Mouse (Mus musculus): Measurements from ENCODE around the gene Znrf1.

The Znrf1 gene

GRCm38 (mm10) chr8:111628894-111629501 is 93.1 kb downstream of the Znrf1 start:
- DNase-seq (ENCODE audit: low read depth, low spot score) = peak; percentile 23

GRCm38 (mm10) chr8:111630105-111630521 is 94.2 kb downstream of the Znrf1 start, which contains the start of gene Ldhd:
TSS of gene Ldhd (minus strand) at chr8:111630374.
- DNase-seq (ENCODE audit: low read depth, low spot score) = peak; percentile 28

DNA sequence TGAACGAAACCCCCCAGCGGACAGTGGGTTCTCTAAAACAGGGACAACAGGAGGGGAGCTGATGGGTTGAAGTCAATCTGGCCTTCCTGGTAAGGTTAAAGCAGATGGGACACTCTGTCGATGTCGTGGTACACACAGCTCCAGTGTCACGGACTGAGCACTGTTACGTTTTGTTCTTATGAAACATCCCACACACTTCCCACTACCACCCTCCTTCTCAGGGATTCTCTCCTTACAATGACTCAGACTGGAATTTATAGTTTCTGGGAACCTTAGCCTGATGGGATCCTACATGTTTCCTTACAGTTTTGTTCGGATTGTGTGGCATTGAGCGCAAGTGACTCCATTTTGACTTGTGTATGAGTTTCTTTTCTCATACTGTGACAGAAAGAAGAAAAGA is 95.7 kb downstream of the Znrf1 start:
- no peak for DNase-seq (ENCODE audit: low read depth, low spot score)

- DNase-seq (ENCODE audit: low read depth, low spot score) = no peak
Measured at GRCm38 (mm10) chr8:111632976-111633375, 97.1 kb downstream of the Znrf1 start.

- DNase-seq (ENCODE audit: low read depth, low spot score) = no peak
Measured at GRCm38 (mm10) chr8:111638086-111638485, 102.2 kb downstream of the Znrf1 start.

GRCm38 (mm10) chr8:111641064-111641463 is 105.2 kb downstream of the Znrf1 start:
- DNase-seq (ENCODE audit: low read depth, low spot score) = no peak

DNA sequence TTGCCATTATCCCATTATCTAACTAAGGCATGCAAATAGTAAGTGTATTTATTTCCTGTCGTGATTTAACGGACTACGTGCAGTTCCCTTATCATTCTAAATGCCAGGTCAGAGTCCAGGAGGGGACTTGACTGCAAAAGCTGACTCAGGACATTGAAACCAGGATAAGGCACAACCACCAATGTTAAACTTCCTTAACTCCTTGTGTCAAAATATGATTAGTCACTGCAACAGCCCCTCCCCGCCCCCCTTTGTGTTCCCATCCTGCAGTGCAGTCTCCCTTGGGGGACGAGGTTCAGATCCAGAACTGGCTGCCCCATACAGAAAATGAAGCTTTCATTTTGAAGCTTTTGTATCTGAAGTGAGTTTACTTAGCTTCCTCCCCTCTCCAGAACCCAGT is 106.6 kb downstream of the Znrf1 start:
- no peak for DNase-seq (ENCODE audit: low read depth, low spot score)

DNA sequence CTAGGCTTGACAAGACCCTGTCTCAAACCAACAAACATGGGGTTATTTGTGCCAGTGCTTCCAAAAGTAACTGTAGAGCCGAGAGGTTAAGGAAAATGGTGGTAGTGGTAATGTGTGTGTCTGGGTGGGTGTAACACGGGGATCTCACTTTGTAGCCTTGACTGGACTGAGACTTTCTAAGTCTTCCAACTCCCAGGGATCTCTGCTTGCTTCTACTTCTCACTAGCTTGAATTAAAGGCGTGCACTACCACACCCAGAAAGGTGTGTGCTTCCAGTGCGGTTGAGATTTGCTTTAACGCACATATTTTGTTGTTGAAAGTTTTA is 107.0 kb downstream of the Znrf1 start:
- no peak for DNase-seq (ENCODE audit: low read depth, low spot score)

GRCm38 (mm10) chr8:111643264-111644141 is 107.6 kb downstream of the Znrf1 start, which contains the start of gene Zfp1:
TSS of gene Zfp1 (plus strand) at chr8:111643401.
- peak; percentile 97 for DNase-seq (ENCODE audit: low read depth, low spot score)

DNA sequence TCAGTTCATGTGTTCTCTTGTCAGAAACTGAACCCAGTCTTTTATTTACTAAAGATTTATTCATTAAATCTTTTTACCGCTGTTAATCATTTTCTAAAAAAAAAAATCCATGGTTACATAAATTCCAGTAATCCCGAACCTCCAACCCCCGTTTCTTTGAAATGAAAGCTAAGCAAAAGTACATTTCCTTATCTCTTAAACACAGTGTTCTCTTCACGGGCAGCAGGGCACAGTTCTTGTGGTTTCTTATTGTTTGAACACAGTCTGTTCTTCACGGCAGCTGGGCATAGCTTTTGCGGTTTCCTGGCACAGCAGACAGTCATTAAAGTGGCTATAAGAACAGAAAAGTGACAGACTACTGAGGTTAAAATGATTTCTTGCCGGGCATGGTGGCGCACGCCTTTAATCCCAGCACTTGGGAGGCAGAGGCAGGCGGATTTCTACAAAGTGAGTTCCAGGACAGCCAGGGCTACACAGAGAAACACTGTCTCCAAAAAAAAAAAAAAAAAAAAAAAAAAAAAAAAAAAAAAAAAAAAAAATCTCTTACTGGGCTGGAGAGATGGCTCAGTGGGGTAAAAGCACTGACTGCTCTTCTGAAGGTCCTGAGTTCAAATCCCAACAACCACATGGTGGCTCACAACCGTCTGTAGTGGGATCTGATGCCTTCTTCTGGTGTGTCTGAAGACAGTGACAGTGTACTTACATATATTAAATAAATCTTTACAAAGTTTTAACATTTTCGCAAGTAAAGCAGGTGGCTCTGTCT is 108.6 kb downstream of the Znrf1 start:
- DNase-seq (ENCODE audit: low read depth, low spot score) = peak; percentile 90

DNA sequence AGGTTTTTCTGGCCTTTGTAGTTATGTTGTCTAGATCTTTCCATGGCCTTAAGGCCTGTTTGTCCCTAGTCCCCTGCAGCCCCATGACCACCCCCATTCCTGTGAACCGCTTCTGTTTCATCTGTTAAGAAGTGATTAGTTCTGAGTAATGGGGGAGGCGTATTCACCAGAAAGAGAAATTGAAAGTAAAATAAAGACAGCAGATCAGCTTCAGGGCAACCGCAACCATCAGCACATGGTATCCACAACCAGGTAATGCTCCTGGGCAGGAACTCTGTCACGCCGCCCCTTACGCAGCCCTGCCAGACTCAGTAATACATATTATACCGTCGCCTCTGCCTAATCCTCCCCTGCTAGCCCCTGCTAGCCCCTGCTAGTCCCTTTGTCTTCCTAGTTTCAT is 109.8 kb downstream of the Znrf1 start:
- peak; percentile 85 for DNase-seq (ENCODE audit: low read depth, low spot score)

- no peak for DNase-seq (ENCODE audit: low read depth, low spot score)
Measured at GRCm38 (mm10) chr8:111648834-111649233, 112.9 kb downstream of the Znrf1 start.

GRCm38 (mm10) chr8:111650651-111651050 is 114.8 kb downstream of the Znrf1 start:
- no peak for DNase-seq (ENCODE audit: low read depth, low spot score)

DNA sequence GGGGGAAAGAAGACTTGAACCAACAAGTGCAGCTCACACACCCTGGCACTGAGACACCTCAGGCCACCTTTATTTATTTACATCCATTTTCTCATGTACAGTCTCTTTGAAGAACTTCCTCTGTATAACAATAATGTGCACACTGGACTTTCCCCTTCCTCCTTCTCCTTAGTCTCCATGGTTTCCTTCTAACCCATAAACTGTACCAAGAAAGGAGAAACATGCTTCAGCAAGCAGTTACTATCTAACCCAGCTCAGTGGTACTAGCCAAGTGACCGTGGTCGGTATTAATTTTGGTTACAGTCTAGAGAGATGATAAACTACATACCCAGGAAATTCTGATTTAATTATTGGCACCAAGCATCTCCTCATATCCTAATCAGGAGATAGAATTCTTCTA is 117.6 kb downstream of the Znrf1 start:
- DNase-seq (ENCODE audit: low read depth, low spot score) = no peak

GRCm38 (mm10) chr8:111657312-111657854 is 121.5 kb downstream of the Znrf1 start:
- DNase-seq (ENCODE audit: low read depth, low spot score) = no peak

DNA sequence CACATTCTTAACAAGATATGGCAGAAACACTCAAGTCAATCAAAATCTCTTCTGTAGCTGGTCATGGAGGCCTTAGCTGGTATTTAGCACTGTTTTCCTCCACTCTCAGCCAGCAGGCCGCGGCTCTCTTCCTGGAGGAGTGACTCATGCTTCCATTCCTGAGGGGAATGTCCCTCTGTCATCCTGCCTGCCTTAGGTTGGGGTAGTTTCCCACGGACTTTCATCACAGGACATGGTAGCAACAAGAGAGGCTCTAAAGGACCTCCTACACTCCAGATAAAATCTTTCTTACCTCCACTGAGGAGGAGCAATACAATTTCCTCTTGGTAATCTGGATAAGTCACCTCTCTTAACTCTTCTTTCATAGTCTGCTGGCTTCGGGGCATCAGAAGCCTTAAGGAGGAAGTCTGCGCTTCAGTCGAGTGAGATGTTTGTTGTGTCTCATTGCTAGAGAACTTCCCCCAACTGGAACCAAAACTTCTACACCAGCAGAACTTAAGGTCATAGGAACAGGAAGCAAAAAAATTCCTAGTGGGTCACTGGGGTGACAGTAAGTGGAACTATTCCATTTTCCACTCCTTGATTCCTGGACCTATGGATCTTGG is 123.0 kb downstream of the Znrf1 start:
- no peak for DNase-seq (ENCODE audit: low read depth, low spot score)

DNA sequence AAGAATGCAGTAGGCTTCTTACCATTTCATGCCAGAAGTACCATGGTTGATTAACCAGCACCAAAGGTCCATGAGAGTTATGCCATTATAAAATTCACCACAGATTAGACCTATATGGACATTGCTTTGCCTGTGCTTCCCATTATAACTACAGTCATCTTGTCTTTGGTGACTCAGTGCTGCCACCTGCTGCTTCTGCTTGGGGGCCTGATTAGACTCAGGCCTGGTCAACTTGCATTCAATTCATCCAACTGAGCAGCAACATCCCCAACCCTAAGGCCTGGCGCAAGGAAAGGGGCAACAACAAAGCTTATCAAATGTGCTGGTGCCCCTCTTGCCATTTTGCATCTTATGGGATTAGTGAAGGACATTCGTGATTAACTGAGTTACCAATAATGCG is 126.6 kb downstream of the Znrf1 start:
- peak; percentile 62 for DNase-seq (ENCODE audit: low read depth, low spot score)

DNA sequence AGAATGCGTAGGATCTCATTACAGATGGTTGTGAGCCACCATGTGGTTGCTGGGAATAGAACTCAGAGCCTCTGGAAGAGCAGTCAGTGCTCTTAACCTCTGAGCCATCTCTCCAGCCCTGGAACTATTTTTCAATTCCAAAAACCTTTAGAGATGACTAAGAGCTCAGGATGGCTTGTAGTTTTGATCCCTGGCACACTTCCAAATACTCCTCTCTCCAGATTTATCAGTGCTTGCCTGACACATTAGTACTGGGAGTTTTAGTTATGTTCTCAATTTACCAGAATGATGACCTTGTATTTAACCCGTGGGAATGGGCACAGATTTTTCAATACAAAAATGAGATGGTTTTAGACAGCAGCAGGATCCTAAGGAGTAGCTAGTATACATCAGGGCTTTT is 130.9 kb downstream of the Znrf1 start:
- no peak for DNase-seq (ENCODE audit: low read depth, low spot score)
